Mouse (Mus musculus) forebrain, postnatal 0 days (tissue): ENCODE measurements around the gene Golm1. TPM values are rescaled to one million over a fixed set of nuclear protein-coding genes. Genes with fewer than 3 reads are reported as not detected.
A peak's percentile ranks its signal among the peaks of the same experiment; 100 is the strongest.
"Not testable (repeated sequence)": the region's sequence is repeated elsewhere in the genome, so short reads cannot be mapped to it uniquely, and the experiment has no call there.

Experiments used
- ATAC-seq: fragments of 200-750 bp; cut with Nextera tagmentation; 2 replicates; pipeline ENCODE4 v1.8.0; 2017; ENCODE audit warnings: mild to moderate bottlenecking, moderate library complexity
- DNase-seq: peaks from one replicate; pipeline ENCODE4 v3.0.0-alpha.2; 2015
- H3K27ac ChIP-seq: fragments of 300-500 bp; sonication (generic); 2 replicates; pipeline ENCODE4 v1.5.1; 2014; ENCODE audit warnings: low read depth, mild to moderate bottlenecking, antibody characterized with exemption, low read length, moderate library complexity, mixed read lengths
- H3K27me3 ChIP-seq: fragments of 300-500 bp; sonication (generic); 2 replicates; pipeline ENCODE4 v1.6.1; 2014; ENCODE audit warnings: mild to moderate bottlenecking, low read length, mixed read lengths; ENCODE audit not compliant: insufficient read depth
- H3K36me3 ChIP-seq: fragments of 300-500 bp; sonication (generic); 2 replicates; pipeline ENCODE4 v1.6.1; 2014; ENCODE audit warnings: mild to moderate bottlenecking, moderate library complexity; ENCODE audit not compliant: insufficient read depth
- H3K4me1 ChIP-seq: fragments of 300-500 bp; sonication (generic); 2 replicates; pipeline ENCODE4 v1.6.1; 2014; ENCODE audit warnings: antibody characterized with exemption; ENCODE audit not compliant: insufficient read depth
- H3K4me2 ChIP-seq: fragments of 300-500 bp; sonication (generic); 2 replicates; pipeline ENCODE4 v1.6.1; 2014; ENCODE audit warnings: low read depth, mild to moderate bottlenecking, moderate library complexity
- H3K4me3 ChIP-seq: fragments of 300-500 bp; sonication (generic); 2 replicates; pipeline ENCODE4 v1.5.1; 2014; ENCODE audit warnings: low read depth, low read length, mixed read lengths
- H3K9ac ChIP-seq: fragments of 300-500 bp; sonication (generic); 2 replicates; pipeline ENCODE4 v1.6.1; 2014; ENCODE audit warnings: mild to moderate bottlenecking
- H3K9me3 ChIP-seq: fragments of 300-500 bp; sonication (generic); 2 replicates; pipeline ENCODE4 v1.6.1; 2016; ENCODE audit warnings: low read length
- CTCF ChIP-seq: sonication (generic); IDR thresholded peaks from 2 replicates; pipeline ENCODE4 v1.5.1; 2016; ENCODE audit warnings: antibody characterized with exemption, control low read depth, low read depth
- WGBS: fragments of 180-500 bp; shearing (Covaris S2); extraction: QIAGEN DNeasy Blood & Tissue Kit; methylation state at CpG from one replicate; pipeline ENCODE4 v1.1.7; 2014; 5-methylcytosine and 5-hydroxymethylcytosine counted together
- polyA plus RNA-seq: library from polyadenylated mRNA; unstranded; fragments of >200 nt; fragmentation: Nextera tagmentation; extraction: Ambion mirVana; gene quantifications from 2 replicates; pipeline ENCODE4 v1.2.1, GENCODE M21; 2015
- total RNA-seq: library from RNA; depleted of rRNA; stranded (reverse); fragments of >200 nt; gene quantifications from 2 replicates; pipeline ENCODE4 v1.2.3, GENCODE M21; 2014

The Golm1 gene
- total and polyA plus RNA-seq, 2 experiments from 2014 or later, result 18.6 to 23.2 TPM

- H3K9me3 ChIP-seq, result no peaks in the 10 kb centered on the region
- H3K4me2 ChIP-seq, result no peak overlapping the region
- peaks cover 76% of the 10 kb centered on the region for H3K36me3 ChIP-seq
- DNase-seq, result no peak
- ATAC-seq, result no peak
- no peak overlapping the region for H3K9ac ChIP-seq
- no peak overlapping the region for H3K27ac ChIP-seq
- H3K27me3 ChIP-seq, result no peaks in the 10 kb centered on the region
- H3K4me1 ChIP-seq, result no peaks in the 10 kb centered on the region
- no peak for TF ChIP-seq CTCF
- WGBS, result 97% methylated on average over 5 of the region's 5 CpGs
- H3K4me3 ChIP-seq, result no peak overlapping the region
Measured at GRCm38 (mm10) chr13:59603096-59603495, 72.5 kb downstream of the Golm1 start.

- DNase-seq (no peak), ATAC-seq (no peak)
- no peak for TF ChIP-seq CTCF
- Histone ChIP-seq H3K27ac (no peak overlapping the region), H3K9me3 (no peaks in the 10 kb centered on the region), H3K27me3 (no peaks in the 10 kb centered on the region), H3K4me3 (no peak overlapping the region), H3K36me3 (peaks cover 58% of the 10 kb centered on the region), H3K4me2 (no peak overlapping the region), H3K4me1 (peaks cover 5% of the 10 kb centered on the region; the same call in 1 of the 2 replicates), H3K9ac (no peak overlapping the region)
- WGBS, result 94% methylated on average over 1 of the region's 1 CpGs
Measured at GRCm38 (mm10) chr13:59592630-59593029, 83.0 kb downstream of the Golm1 start.

GRCm38 (mm10) chr13:59592058-59592457 is 83.6 kb downstream of the Golm1 start:
- not testable (repeated sequence) for ATAC-seq, H3K4me2 ChIP-seq, H3K4me3 ChIP-seq, H3K27ac ChIP-seq, H3K9ac ChIP-seq, DNase-seq, H3K27me3 ChIP-seq, H3K9me3 ChIP-seq, H3K4me1 ChIP-seq
- peaks cover 60% of the 10 kb centered on the region for H3K36me3 ChIP-seq
- WGBS, result 92% methylated on average over 3 of the region's 3 CpGs

- no peak for TF ChIP-seq CTCF
- H3K4me1 ChIP-seq, result peaks cover 17% of the 10 kb centered on the region
- no peak overlapping the region for H3K27ac ChIP-seq
- no peaks in the 10 kb centered on the region for H3K9me3 ChIP-seq
- no peaks in the 10 kb centered on the region for H3K27me3 ChIP-seq
- 94% methylated on average over 4 of the region's 4 CpGs for WGBS
- H3K4me2 ChIP-seq, result no peak overlapping the region
- no peak for DNase-seq
- H3K4me3 ChIP-seq, result no peak overlapping the region
- H3K36me3 ChIP-seq, result peaks cover 52% of the 10 kb centered on the region
- H3K9ac ChIP-seq, result no peak overlapping the region
- ATAC-seq, result no peak
Measured at GRCm38 (mm10) chr13:59590691-59591090, 84.9 kb downstream of the Golm1 start.

- Histone ChIP-seq H3K27me3 (no peaks in the 10 kb centered on the region), H3K4me2 (no peak overlapping the region), H3K36me3 (peaks cover 48% of the 10 kb centered on the region), H3K9me3 (no peaks in the 10 kb centered on the region), H3K27ac (no peak overlapping the region), H3K4me3 (no peak overlapping the region), H3K9ac (no peak overlapping the region), H3K4me1 (peaks cover 17% of the 10 kb centered on the region)
- no peak for DNase-seq
- WGBS, result 80% methylated on average over 4 of the region's 4 CpGs
- TF ChIP-seq CTCF, result no peak
- no peak for ATAC-seq
Measured at GRCm38 (mm10) chr13:59589672-59590071, 85.9 kb downstream of the Golm1 start.

GRCm38 (mm10) chr13:59587201-59587600 is 88.4 kb downstream of the Golm1 start:
- no peak overlapping the region for H3K4me3 ChIP-seq
- H3K36me3 ChIP-seq, result peaks cover 34% of the 10 kb centered on the region
- H3K9ac ChIP-seq, result peak overlapping the region; percentile 28
- ATAC-seq, result no peak
- no peak overlapping the region for H3K27ac ChIP-seq
- DNase-seq, result no peak
- no peak for TF ChIP-seq CTCF
- peak overlapping the region; percentile 96; the same call in 1 of the 2 replicates for H3K4me2 ChIP-seq
- peaks cover 17% of the 10 kb centered on the region for H3K4me1 ChIP-seq
- no peaks in the 10 kb centered on the region for H3K9me3 ChIP-seq
- 99% methylated on average over 2 of the region's 2 CpGs for WGBS
- no peaks in the 10 kb centered on the region for H3K27me3 ChIP-seq

GRCm38 (mm10) chr13:59585648-59586005 is 90.0 kb downstream of the Golm1 start:
- H3K27ac ChIP-seq, result peak overlapping the region; percentile 90

More at GRCm38 (mm10) chr13:59585648-59586005, 90.0 kb downstream of the Golm1 start:
- H3K36me3 ChIP-seq, result peaks cover 18% of the 10 kb centered on the region
- H3K9me3 ChIP-seq, result no peaks in the 10 kb centered on the region
- H3K4me1 ChIP-seq, result peaks cover 17% of the 10 kb centered on the region
- no peaks in the 10 kb centered on the region for H3K27me3 ChIP-seq
- peak overlapping the region; percentile 92 for H3K4me3 ChIP-seq
- 2% methylated on average over 28 of the region's 28 CpGs for WGBS
- ATAC-seq (no peak), DNase-seq (peak; percentile 40)
- peak overlapping the region; percentile 96 for H3K4me2 ChIP-seq
- peak overlapping the region; percentile 84 for H3K9ac ChIP-seq
- no peak for TF ChIP-seq CTCF
